Mouse (Mus musculus) heart, embryonic 12.5 days (tissue): ENCODE measurements around the gene Lgi4. TPM values are rescaled to one million over a fixed set of nuclear protein-coding genes. Genes with fewer than 3 reads are reported as not detected.

Experiments
- ATAC-seq: fragments of 200-750 bp; cut with Nextera tagmentation; 2 replicates; pipeline ENCODE4 v1.8.0; 2017; ENCODE audit warnings: moderate TSS enrichment, moderate library complexity; ENCODE audit not compliant: insufficient number of reproducible peaks, low FRiP score
- H3K27ac ChIP-seq: fragments of 300-500 bp; sonication (generic); 2 replicates; pipeline ENCODE4 v1.5.1; 2016; ENCODE audit warnings: mild to moderate bottlenecking, moderate library complexity; ENCODE audit not compliant: poor library complexity, severe bottlenecking
- H3K27me3 ChIP-seq: fragments of 300-500 bp; sonication (generic); replicated peaks from 2 replicates; pipeline ENCODE4 v1.6.1; 2016; ENCODE audit warnings: mild to moderate bottlenecking, moderate library complexity
- H3K36me3 ChIP-seq: fragments of 300-500 bp; sonication (generic); 2 replicates; pipeline ENCODE4 v1.6.1; 2016; ENCODE audit warnings: mild to moderate bottlenecking, moderate library complexity
- H3K4me1 ChIP-seq: fragments of 300-500 bp; sonication (generic); replicated peaks from 2 replicates; pipeline ENCODE4 v1.6.1; 2016; ENCODE audit warnings: mild to moderate bottlenecking
- H3K4me2 ChIP-seq: fragments of 300-500 bp; sonication (generic); 2 replicates; pipeline ENCODE4 v1.6.1; 2016; ENCODE audit warnings: mild to moderate bottlenecking, moderate library complexity
- H3K4me3 ChIP-seq: fragments of 300-500 bp; sonication (generic); 2 replicates; pipeline ENCODE4 v1.5.1; 2016; ENCODE audit warnings: mild to moderate bottlenecking
- H3K9ac ChIP-seq: fragments of 300-500 bp; sonication (generic); 2 replicates; pipeline ENCODE4 v1.6.1; 2016; ENCODE audit warnings: mild to moderate bottlenecking, moderate library complexity
- H3K9me3 ChIP-seq: fragments of 300-500 bp; sonication (generic); replicated peaks from 2 replicates; pipeline ENCODE4 v1.6.1; 2016; ENCODE audit warnings: mild to moderate bottlenecking, moderate library complexity
- WGBS: fragments of 180-500 bp; shearing (Covaris S2); methylation state at CpG from one replicate; pipeline ENCODE4 v1.1.7; 2016; 5-methylcytosine and 5-hydroxymethylcytosine counted together
- polyA plus RNA-seq: library from polyadenylated mRNA; unstranded; fragments of >200 nt; fragmentation: Nextera tagmentation; extraction: Ambion mirVana; gene quantifications from 2 replicates; pipeline ENCODE4 v1.2.1, GENCODE M21; 2016

The Lgi4 gene
- polyA plus RNA-seq, 1 experiment from 2014 or later = 0.14 TPM

DNA sequence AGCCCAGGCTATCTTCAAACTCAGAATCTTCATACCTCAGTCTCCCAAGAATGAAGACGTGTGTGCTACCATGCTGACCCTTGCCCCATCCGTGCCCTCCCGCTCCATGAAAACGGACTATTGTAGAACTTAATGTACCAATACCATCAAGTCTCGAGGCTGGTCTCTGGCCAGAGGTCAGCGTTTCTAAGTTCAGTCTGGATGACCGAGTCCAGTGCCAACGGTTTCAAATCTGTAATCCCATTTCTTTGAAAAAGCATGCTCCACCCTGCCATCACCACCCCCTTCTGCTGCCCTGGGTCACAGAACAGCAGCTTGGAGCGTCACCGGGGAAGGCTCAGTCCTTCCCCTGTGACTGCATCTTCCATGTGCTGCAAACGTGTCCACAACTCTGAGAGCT lies 48.6 kb downstream of the Lgi4 start:
- Histone ChIP-seq H3K4me2 (no peak overlapping the region), H3K36me3 (no peaks in the 10 kb centered on the region), H3K4me1 (peaks cover 29% of the 10 kb centered on the region), H3K9me3 (no peaks in the 10 kb centered on the region), H3K27me3 (peaks cover 8% of the 10 kb centered on the region; the same call in 1 of the 2 replicates), H3K27ac (no peak overlapping the region), H3K9ac (no peak overlapping the region), H3K4me3 (no peak overlapping the region)
- 85% methylated on average over 11 of the region's 11 CpGs for WGBS
- no peak for ATAC-seq

DNA sequence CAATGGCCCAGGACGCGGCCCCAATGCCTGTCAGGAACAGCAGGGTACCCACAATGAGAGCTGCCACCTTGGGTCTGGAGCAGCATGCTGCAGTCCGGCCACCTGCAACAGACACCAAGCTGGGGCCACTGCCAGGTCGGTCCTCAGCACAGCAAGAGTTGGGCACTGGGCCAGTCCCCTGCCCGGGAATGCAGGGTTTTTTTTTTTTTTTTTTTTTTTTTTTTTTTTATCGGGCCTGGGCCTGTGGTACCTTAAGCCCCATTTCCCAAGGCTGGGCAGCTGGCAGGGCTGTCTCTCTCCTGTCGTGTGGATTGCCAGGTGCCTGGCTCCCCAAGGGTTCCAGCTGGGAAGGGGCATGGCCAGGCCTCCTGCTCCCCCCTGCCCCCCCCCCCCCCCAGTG lies 49.9 kb downstream of the Lgi4 start:
- Histone ChIP-seq H3K27ac (no peak overlapping the region), H3K27me3 (no peaks in the 10 kb centered on the region), H3K9ac (no peak overlapping the region), H3K9me3 (no peaks in the 10 kb centered on the region), H3K4me2 (no peak overlapping the region), H3K4me1 (peaks cover 29% of the 10 kb centered on the region), H3K36me3 (no peaks in the 10 kb centered on the region), H3K4me3 (no peak overlapping the region)
- no peak for ATAC-seq
- 35% methylated on average over 7 of the region's 7 CpGs for WGBS

- H3K4me2 ChIP-seq = no peak overlapping the region
- H3K27ac ChIP-seq = no peak overlapping the region
- ATAC-seq = no peak
- H3K27me3 ChIP-seq = no peaks in the 10 kb centered on the region
- no peak overlapping the region for H3K4me3 ChIP-seq
- no peaks in the 10 kb centered on the region for H3K36me3 ChIP-seq
- H3K4me1 ChIP-seq = peaks cover 31% of the 10 kb centered on the region
- no peak overlapping the region for H3K9ac ChIP-seq
- H3K9me3 ChIP-seq = no peaks in the 10 kb centered on the region
- WGBS = 81% methylated on average over 5 of the region's 5 CpGs
Observed at GRCm38 (mm10) chr7:31109796-31110195, 50.7 kb downstream of the Lgi4 start.

GRCm38 (mm10) chr7:31110861-31111385 lies 51.8 kb downstream of the Lgi4 start:
- no peak overlapping the region for H3K4me2 ChIP-seq
- H3K4me1 ChIP-seq = peaks cover 38% of the 10 kb centered on the region
- H3K4me3 ChIP-seq = no peak overlapping the region
- no peak for ATAC-seq
- H3K9ac ChIP-seq = no peak overlapping the region
- 69% methylated on average over 15 of the region's 15 CpGs for WGBS
- 0 out of 2 replicates have a peak overlapping the region, but pooled peaks have one; percentile 13 for H3K27ac ChIP-seq
- no peaks in the 10 kb centered on the region for H3K9me3 ChIP-seq
- H3K27me3 ChIP-seq = no peaks in the 10 kb centered on the region
- H3K36me3 ChIP-seq = no peaks in the 10 kb centered on the region

- no peak for ATAC-seq
- H3K9ac ChIP-seq = no peak overlapping the region
- H3K36me3 ChIP-seq = no peaks in the 10 kb centered on the region
- H3K4me3 ChIP-seq = no peak overlapping the region
- H3K4me1 ChIP-seq = peaks cover 48% of the 10 kb centered on the region
- peak overlapping the region; percentile 16; the same call in 1 of the 2 replicates for H3K27ac ChIP-seq
- 38% methylated on average over 4 of the region's 4 CpGs for WGBS
- no peak overlapping the region for H3K4me2 ChIP-seq
- no peaks in the 10 kb centered on the region for H3K9me3 ChIP-seq
- H3K27me3 ChIP-seq = no peaks in the 10 kb centered on the region
Observed at GRCm38 (mm10) chr7:31112036-31112435, 52.9 kb downstream of the Lgi4 start.

DNA sequence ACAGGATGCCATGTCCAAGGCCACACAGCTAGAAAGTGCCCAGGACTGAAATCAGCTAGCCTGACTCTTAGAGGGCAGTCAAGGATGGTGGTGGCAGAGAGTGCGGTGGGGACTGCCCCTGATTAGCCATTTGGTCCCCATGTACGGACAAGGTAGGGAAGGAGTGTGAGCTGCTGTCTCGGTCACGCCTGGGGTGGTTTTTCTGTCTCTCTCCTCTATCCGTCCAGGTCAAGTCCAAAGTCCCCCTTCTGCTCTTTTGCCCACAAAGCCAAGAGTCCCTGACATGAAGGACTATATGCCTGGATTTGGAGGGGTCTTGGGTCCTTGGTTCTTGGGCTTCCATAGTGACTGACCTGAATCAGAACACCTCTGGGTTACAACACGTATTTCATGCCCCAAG lies 54.7 kb downstream of the Lgi4 start:
- Histone ChIP-seq H3K4me1 (peaks cover 45% of the 10 kb centered on the region), H3K4me2 (no peak overlapping the region), H3K9me3 (no peaks in the 10 kb centered on the region), H3K27ac (no peak overlapping the region), H3K36me3 (no peaks in the 10 kb centered on the region), H3K4me3 (no peak overlapping the region), H3K27me3 (0 out of 2 replicates have a peak, but pooled peaks cover 6% of the 10 kb centered on the region), H3K9ac (no peak overlapping the region)
- WGBS = 70% methylated on average over 6 of the region's 6 CpGs
- ATAC-seq = no peak

- H3K4me3 ChIP-seq = no peak overlapping the region
- H3K9ac ChIP-seq = 0 out of 2 replicates have a peak overlapping the region, but pooled peaks have one; percentile 48
- WGBS = 63% methylated on average over 10 of the region's 10 CpGs
Observed at GRCm38 (mm10) chr7:31114646-31115045, 55.5 kb downstream of the Lgi4 start.

DNA sequence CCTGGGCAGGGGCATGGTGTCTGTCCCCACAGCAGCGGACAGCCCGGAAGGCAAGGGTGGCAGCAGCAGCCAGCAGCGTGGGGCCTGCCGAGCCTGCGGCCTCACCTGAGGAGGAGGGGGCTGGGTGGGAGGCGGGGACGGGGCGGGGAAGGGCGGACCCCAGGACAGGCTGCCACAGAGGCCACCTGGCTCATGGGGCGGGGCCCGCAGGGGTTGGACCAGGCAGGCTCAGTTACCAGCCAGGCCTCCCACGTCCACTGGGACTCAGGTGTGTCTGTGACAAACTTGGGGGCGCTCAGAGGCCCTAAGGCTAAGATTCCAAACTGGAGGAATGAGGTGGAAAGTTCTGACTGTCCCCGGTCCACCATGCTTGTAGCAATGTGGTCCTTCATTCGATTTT lies 56.0 kb downstream of the Lgi4 start, which contains the start of gene Hpn:
TSS of gene Hpn (minus strand) at position 109 of the 400 bp plus-strand sequence.
- no peak within 1 kb of the TSS for H3K4me3 ChIP-seq
- H3K9ac ChIP-seq = peak within 1 kb of the TSS; percentile 48; the same call in 1 of the 2 replicates
- H3K4me2 ChIP-seq = peak within 1 kb of the TSS; percentile 44
- no peaks in the 10 kb centered on the region for H3K36me3 ChIP-seq
- 16% methylated on average over 15 of the region's 15 CpGs for WGBS
- ATAC-seq = peak; percentile 27
- 0 out of 2 replicates have a peak, but pooled peaks cover 6% of the 10 kb centered on the region for H3K27me3 ChIP-seq
- H3K27ac ChIP-seq = peak within 1 kb of the TSS; percentile 74
- H3K4me1 ChIP-seq = peaks cover 39% of the 10 kb centered on the region
- no peaks in the 10 kb centered on the region for H3K9me3 ChIP-seq

More at GRCm38 (mm10) chr7:31114646-31115045, 55.5 kb downstream of the Lgi4 start:
- Histone ChIP-seq H3K27ac (no peak overlapping the region), H3K27me3 (0 out of 2 replicates have a peak, but pooled peaks cover 6% of the 10 kb centered on the region), H3K9me3 (no peaks in the 10 kb centered on the region), H3K36me3 (no peaks in the 10 kb centered on the region), H3K4me2 (no peak overlapping the region), H3K4me1 (peaks cover 39% of the 10 kb centered on the region)
- no peak for ATAC-seq

DNA sequence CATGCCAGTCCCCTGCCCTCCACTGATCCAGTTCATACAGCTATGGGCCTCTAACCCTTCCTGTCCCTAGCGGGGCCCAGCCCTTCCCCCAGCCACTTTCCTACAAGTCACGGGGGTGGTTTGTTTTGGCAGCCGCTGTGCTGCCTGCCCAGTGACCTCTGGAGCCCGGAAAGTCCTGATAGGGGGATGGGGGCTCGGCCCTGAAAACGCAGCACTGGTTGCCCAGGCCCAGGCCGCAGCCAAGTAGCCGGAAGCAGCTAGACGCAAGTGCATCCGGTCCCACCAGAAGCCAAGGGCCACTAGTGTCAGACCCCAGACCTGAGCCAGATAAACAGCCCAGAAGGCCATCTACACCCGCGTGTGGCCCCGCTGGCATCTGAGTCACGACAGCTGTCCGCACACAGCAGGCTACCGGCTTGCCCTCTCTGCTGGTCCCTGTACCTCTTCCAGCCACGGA lies 56.5 kb downstream of the Lgi4 start:
- H3K4me2 ChIP-seq = peak overlapping the region; percentile 44

GRCm38 (mm10) chr7:31116721-31117145 lies 57.6 kb downstream of the Lgi4 start:
- no peak overlapping the region for H3K4me2 ChIP-seq
- H3K9ac ChIP-seq = no peak overlapping the region
- WGBS = 38% methylated on average over 16 of the region's 16 CpGs
- peaks cover 32% of the 10 kb centered on the region for H3K4me1 ChIP-seq
- H3K9me3 ChIP-seq = no peaks in the 10 kb centered on the region
- no peaks in the 10 kb centered on the region for H3K36me3 ChIP-seq
- H3K27ac ChIP-seq = peak overlapping the region; percentile 74; the same call in 1 of the 2 replicates
- H3K27me3 ChIP-seq = 0 out of 2 replicates have a peak, but pooled peaks cover 6% of the 10 kb centered on the region
- ATAC-seq = peak; percentile 33; the same call in 1 of the 2 replicates
- H3K4me3 ChIP-seq = no peak overlapping the region

More for the DNA sequence above, 56.5 kb downstream of the Lgi4 start:
- Histone ChIP-seq H3K4me1 (peaks cover 39% of the 10 kb centered on the region), H3K27ac (peak overlapping the region; percentile 74), H3K36me3 (no peaks in the 10 kb centered on the region), H3K4me3 (no peak overlapping the region), H3K9me3 (no peaks in the 10 kb centered on the region), H3K27me3 (0 out of 2 replicates have a peak, but pooled peaks cover 6% of the 10 kb centered on the region), H3K9ac (no peak overlapping the region)
- ATAC-seq = peak; percentile 82
- 11% methylated on average over 17 of the region's 17 CpGs for WGBS

- no peaks in the 10 kb centered on the region for H3K9me3 ChIP-seq
- no peak overlapping the region for H3K9ac ChIP-seq
- ATAC-seq = no peak
- 85% methylated on average over 11 of the region's 11 CpGs for WGBS
- peaks cover 26% of the 10 kb centered on the region for H3K4me1 ChIP-seq
- H3K4me2 ChIP-seq = no peak overlapping the region
- no peaks in the 10 kb centered on the region for H3K36me3 ChIP-seq
- H3K4me3 ChIP-seq = no peak overlapping the region
- H3K27ac ChIP-seq = no peak overlapping the region
- 0 out of 2 replicates have a peak, but pooled peaks cover 6% of the 10 kb centered on the region for H3K27me3 ChIP-seq
Observed at GRCm38 (mm10) chr7:31117465-31117864, 58.3 kb downstream of the Lgi4 start.
